Mouse (Mus musculus) hindlimb bud, embryonic 11.5 days (tissue): ENCODE results near the gene Commd9.

Experiments used
- DNase-seq: peaks from one replicate; pipeline ENCODE4 v3.0.0-alpha.2; 2012; ENCODE audit warnings: low read depth, low spot score; ENCODE audit errors: extremely low spot score

The Commd9 gene

GRCm38 (mm10) chr2:101885768-101886438, at the start of gene Commd9:
Gene Commd9, plus strand, starts transcription at chr2:101886247.
- DNase-seq, result peak; percentile 61

- no peak for DNase-seq
Observed at GRCm38 (mm10) chr2:101842756-101843155, 43.3 kb upstream of the Commd9 start.

- DNase-seq, result no peak
Observed at GRCm38 (mm10) chr2:101854792-101855191, 31.3 kb upstream of the Commd9 start.

- DNase-seq, result no peak
Observed at GRCm38 (mm10) chr2:101856174-101856573, 29.9 kb upstream of the Commd9 start.

- no peak for DNase-seq
Observed at GRCm38 (mm10) chr2:101860920-101861485, 25.0 kb upstream of the Commd9 start.

GRCm38 (mm10) chr2:101862219-101863123, 23.6 kb upstream of the Commd9 start:
- no peak for DNase-seq

- no peak for DNase-seq
Observed at GRCm38 (mm10) chr2:101868683-101869082, 17.4 kb upstream of the Commd9 start.

- peak; percentile 22 for DNase-seq
Observed at GRCm38 (mm10) chr2:101871179-101871578, 14.9 kb upstream of the Commd9 start.

GRCm38 (mm10) chr2:101881471-101882162, 4.4 kb upstream of the Commd9 start:
- DNase-seq, result no peak

- no peak for DNase-seq
Observed at GRCm38 (mm10) chr2:101882998-101883397, 3.0 kb upstream of the Commd9 start, which contains the start of gene Prr5l. Gene Prr5l, minus strand, starts transcription at chr2:101883027.

GRCm38 (mm10) chr2:101884286-101884685, 1.8 kb upstream of the Commd9 start:
- no peak for DNase-seq

GRCm38 (mm10) chr2:101888886-101889285, 2.8 kb downstream of the Commd9 start:
- DNase-seq, result no peak

GRCm38 (mm10) chr2:101891143-101891542, 5.1 kb downstream of the Commd9 start:
- no peak for DNase-seq

GRCm38 (mm10) chr2:101894126-101894525, 8.1 kb downstream of the Commd9 start:
- DNase-seq, result no peak

- DNase-seq, result no peak
Observed at GRCm38 (mm10) chr2:101896425-101897204, 10.6 kb downstream of the Commd9 start.

- DNase-seq, result no peak
Observed at GRCm38 (mm10) chr2:101902196-101902595, 16.1 kb downstream of the Commd9 start.

GRCm38 (mm10) chr2:101905534-101906378, 19.7 kb downstream of the Commd9 start:
- peak; percentile 92 for DNase-seq

GRCm38 (mm10) chr2:101906379-101906690, 20.3 kb downstream of the Commd9 start:
- DNase-seq, result no peak

- DNase-seq, result no peak
Observed at GRCm38 (mm10) chr2:101907386-101908022, 21.5 kb downstream of the Commd9 start.
